Mouse (Mus musculus): ENCODE data around the gene Prickle1. TPM values are rescaled to one million over a fixed set of nuclear protein-coding genes. Genes with fewer than 3 reads are reported as not detected.

The Prickle1 gene
- polyA plus RNA-seq, 1 experiment from 2014 or later: 42.0 TPM

DNA sequence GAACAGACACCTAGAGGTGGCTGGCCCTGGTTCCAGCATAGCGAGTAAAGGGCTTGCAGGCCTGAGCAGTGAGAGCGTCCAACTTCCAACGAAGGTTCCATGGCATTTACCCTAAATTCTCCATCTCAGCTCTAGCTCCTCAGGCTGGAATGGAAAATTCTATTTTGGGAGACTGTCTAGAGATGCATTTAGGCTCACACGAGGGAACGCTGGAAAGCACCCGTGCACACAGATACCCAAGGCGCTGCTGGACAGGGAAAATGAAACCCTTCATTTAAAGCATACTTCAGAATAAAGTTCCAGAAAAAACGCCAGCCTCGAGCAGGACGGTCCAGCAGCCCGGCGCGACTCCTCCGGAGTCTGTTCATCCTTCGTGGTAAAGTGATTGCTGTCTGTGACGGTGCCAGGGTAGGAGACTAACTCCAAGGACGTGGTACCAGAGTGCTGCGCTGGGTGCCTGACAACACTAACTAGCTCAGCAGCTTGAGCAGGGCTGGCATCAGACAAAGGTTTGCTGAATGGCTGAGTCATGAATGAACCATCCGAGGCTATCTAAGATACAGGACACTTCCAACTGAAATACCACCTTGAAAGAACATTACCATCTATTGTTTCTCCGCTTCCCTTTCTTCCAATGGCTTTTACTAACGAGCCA is 57.0 kb downstream of the Prickle1 start:
- Histone ChIP-seq H3K27me3 (no peaks in the 10 kb centered on the region), H3K4me1 (peaks cover 39% of the 10 kb centered on the region), H3K9ac (no peak overlapping the region), H3K9me3 (no peaks in the 10 kb centered on the region), H3K4me2 (no peak overlapping the region), H3K4me3 (no peak overlapping the region), H3K27ac (peak overlapping the region; percentile 30; the same call in 1 of the 2 replicates), H3K36me3 (0 out of 2 replicates have a peak, but pooled peaks cover 2% of the 10 kb centered on the region)
- 78% methylated on average over 21 of the region's 21 CpGs for WGBS
- no peak for ATAC-seq (ENCODE audit: insufficient number of reproducible peaks, low FRiP score, low TSS enrichment, low read depth)

DNA sequence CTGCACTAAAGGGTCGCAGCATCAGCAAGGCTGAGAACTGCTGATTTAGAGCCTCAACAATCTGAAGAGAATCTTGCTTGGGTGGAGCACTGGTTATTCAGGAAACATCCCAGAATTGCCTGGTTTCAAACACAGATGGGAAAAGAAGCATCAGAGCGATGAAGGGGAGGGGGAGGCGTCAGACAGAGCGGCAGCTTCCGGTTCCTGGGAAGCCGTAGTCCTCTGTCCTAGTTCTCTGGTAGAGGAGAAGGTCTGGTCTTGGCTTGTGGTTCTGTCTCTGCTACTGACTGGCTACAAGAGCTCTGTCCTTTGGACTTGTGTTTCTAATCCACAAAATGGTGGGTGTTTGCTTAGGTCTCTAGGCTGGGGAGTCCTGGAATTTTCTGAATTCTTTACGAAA is 57.9 kb downstream of the Prickle1 start:
- H3K9ac ChIP-seq: no peak overlapping the region

DNA sequence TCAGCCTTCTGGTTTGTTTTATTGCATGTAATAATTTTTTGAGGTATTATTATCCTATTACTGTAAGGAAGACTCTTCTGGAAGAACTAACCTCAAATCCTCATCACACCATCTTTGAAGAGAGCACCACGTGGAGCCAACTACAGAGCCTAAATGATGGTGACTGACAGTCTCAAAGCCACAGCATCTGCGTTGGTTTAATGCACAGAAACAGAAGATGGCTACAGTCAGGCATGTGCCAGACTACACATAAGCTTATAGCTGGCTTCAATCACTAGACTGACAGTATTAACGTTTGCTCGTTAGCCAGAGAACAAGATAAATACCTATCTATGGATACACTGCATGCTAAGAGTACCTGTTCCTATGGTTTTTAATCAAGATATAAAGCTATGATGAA is 59.5 kb downstream of the Prickle1 start:
- H3K9ac ChIP-seq: no peak overlapping the region
- ATAC-seq (ENCODE audit: insufficient number of reproducible peaks, low FRiP score, low TSS enrichment, low read depth): no peak
- H3K4me1 ChIP-seq: peaks cover 44% of the 10 kb centered on the region
- H3K36me3 ChIP-seq: no peaks in the 10 kb centered on the region
- H3K4me3 ChIP-seq: no peak overlapping the region
- H3K27me3 ChIP-seq: no peaks in the 10 kb centered on the region
- H3K4me2 ChIP-seq: no peak overlapping the region
- H3K27ac ChIP-seq: no peak overlapping the region
- 61% methylated on average over 4 of the region's 4 CpGs for WGBS
- H3K9me3 ChIP-seq: no peaks in the 10 kb centered on the region

More for the DNA sequence above, 57.9 kb downstream of the Prickle1 start:
- no peaks in the 10 kb centered on the region for H3K9me3 ChIP-seq
- 0 out of 2 replicates have a peak, but pooled peaks cover 2% of the 10 kb centered on the region for H3K36me3 ChIP-seq
- no peak overlapping the region for H3K27ac ChIP-seq
- no peaks in the 10 kb centered on the region for H3K27me3 ChIP-seq
- no peak overlapping the region for H3K4me3 ChIP-seq
- peaks cover 42% of the 10 kb centered on the region for H3K4me1 ChIP-seq
- H3K4me2 ChIP-seq: no peak overlapping the region
- ATAC-seq (ENCODE audit: insufficient number of reproducible peaks, low FRiP score, low TSS enrichment, low read depth): no peak
- 67% methylated on average over 7 of the region's 7 CpGs for WGBS

DNA sequence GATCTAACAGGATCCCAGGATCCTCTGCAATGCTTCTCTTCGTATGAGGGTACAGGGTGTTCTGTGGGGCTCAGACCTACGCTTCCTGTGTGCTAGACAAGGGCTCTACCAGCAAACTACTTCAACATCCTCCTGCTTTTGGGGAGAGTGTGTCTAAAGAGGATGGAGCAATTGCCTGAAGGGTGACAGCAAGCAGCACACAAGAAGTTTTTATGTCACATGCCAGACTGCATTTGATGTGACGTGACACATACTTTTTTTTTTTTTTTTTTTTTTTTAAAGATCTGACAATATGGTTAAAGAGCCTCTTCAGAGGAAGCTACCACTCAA is 65.0 kb downstream of the Prickle1 start:
- WGBS: 61% methylated on average over 3 of the region's 3 CpGs
- Histone ChIP-seq H3K36me3 (no peaks in the 10 kb centered on the region), H3K9me3 (no peaks in the 10 kb centered on the region), H3K4me2 (no peak overlapping the region), H3K9ac (no peak overlapping the region), H3K4me1 (peaks cover 40% of the 10 kb centered on the region), H3K27me3 (no peaks in the 10 kb centered on the region), H3K27ac (no peak overlapping the region), H3K4me3 (no peak overlapping the region)
- ATAC-seq (ENCODE audit: insufficient number of reproducible peaks, low FRiP score, low TSS enrichment, low read depth): no peak

DNA sequence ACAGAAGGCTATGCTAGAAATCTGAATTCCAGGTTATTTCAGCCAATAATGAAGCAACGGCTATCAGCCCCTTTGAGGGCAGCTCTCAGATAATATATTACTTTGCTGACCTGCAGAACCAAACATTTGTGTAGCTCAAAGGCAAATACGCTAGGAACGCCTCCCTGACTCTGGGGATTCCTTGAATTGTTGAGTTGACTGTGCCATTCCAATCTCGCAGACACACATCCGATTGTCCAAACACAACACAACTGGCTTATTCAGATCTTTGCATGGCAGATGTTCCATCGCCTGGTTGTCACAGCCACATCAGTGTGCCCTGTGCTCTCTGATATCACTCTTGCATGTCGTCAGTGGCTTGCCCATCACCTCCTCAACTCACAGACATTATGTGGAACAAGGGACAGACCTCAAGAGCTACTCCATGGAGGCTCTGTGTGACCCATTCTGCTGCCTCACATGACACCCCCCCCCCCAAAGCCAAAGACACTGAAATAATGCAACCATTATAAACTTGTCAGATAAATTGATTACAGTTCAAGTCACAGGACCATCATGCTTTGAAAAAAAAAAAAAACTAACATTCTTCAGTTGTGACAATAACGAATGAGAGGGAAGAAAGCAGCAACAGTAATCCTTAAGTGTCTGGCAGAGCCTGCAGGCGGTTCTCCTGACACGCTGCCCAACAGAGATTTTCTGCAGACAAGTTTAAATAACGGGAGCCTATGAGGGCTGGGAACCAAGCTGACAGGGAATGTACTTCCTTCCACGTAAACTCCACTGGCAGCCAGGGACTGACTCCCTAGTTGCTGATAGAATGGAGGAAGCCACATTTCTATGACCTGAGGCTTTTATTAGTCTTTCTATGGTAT is 65.6 kb downstream of the Prickle1 start:
- H3K9ac ChIP-seq: no peak overlapping the region
- no peak overlapping the region for H3K27ac ChIP-seq
- H3K4me1 ChIP-seq: peaks cover 40% of the 10 kb centered on the region
- H3K4me3 ChIP-seq: no peak overlapping the region
- H3K36me3 ChIP-seq: no peaks in the 10 kb centered on the region
- H3K9me3 ChIP-seq: no peaks in the 10 kb centered on the region
- no peak overlapping the region for H3K4me2 ChIP-seq
- WGBS: 45% methylated on average over 12 of the region's 12 CpGs
- H3K27me3 ChIP-seq: no peaks in the 10 kb centered on the region
- no peak for ATAC-seq (ENCODE audit: insufficient number of reproducible peaks, low FRiP score, low TSS enrichment, low read depth)

DNA sequence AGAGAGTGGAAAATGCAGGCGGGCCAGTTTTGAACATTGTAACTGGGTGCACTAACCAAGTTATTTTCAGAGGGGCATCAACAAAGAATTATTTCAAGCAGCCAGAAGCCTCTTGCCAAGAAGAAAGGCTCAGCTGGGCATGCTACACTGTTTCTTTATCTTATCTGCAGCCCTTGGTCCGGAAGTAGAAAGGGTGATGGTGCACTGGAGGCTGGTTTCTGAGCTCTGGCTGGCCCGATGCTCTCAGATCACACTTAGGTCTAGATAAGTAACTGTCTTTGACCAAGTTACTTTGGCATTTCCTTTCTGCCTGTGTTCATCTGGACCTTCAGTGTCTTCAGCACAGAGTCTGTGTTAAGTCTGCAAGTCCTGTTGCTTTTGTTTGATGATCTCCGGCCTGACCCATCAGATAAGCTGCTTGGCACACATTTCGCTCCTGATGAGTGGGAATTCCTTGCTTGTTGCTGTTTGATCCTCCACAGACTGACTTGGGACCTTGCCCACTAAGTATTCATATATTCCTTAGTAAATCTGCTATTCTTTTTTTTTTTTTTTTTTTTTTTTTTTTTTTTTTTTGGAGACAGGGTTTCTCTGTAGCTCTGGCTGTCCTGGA is 70.3 kb downstream of the Prickle1 start:
- Histone ChIP-seq H3K9ac (no peak overlapping the region), H3K4me1 (peaks cover 22% of the 10 kb centered on the region), H3K4me2 (no peak overlapping the region), H3K27ac (no peak overlapping the region), H3K27me3 (no peaks in the 10 kb centered on the region), H3K36me3 (peaks cover 5% of the 10 kb centered on the region; the same call in 1 of the 2 replicates), H3K9me3 (no peaks in the 10 kb centered on the region), H3K4me3 (no peak overlapping the region)
- no peak for ATAC-seq (ENCODE audit: insufficient number of reproducible peaks, low FRiP score, low TSS enrichment, low read depth)
- WGBS: 86% methylated on average over 5 of the region's 5 CpGs

DNA sequence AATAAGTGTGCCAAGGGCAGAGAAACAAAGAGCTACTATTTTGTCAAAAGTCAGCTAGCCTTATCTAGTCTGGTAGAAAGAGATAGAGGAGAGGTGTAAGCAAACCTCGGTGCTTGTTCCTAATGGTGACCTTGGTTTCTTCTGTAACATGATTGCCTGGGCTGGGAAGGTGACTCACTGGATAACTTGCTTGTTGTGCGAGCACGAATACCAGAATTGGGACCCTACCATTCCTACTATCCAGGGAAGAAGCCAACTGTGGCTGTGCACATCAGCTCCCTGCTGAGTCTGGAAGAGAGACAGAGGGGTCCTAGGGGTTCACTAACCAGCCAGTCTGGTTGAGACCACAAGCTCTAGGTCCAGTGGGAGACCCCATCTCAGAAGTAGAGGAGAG is 73.9 kb downstream of the Prickle1 start:
- H3K27ac ChIP-seq: no peak overlapping the region
- no peak for ATAC-seq (ENCODE audit: insufficient number of reproducible peaks, low FRiP score, low TSS enrichment, low read depth)
- H3K4me2 ChIP-seq: no peak overlapping the region
- no peaks in the 10 kb centered on the region for H3K27me3 ChIP-seq
- no peaks in the 10 kb centered on the region for H3K9me3 ChIP-seq
- H3K4me3 ChIP-seq: no peak overlapping the region
- H3K4me1 ChIP-seq: peaks cover 46% of the 10 kb centered on the region
- no peak overlapping the region for H3K9ac ChIP-seq
- peaks cover 5% of the 10 kb centered on the region; the same call in 1 of the 2 replicates for H3K36me3 ChIP-seq
- WGBS: 51% methylated on average over 3 of the region's 3 CpGs

DNA sequence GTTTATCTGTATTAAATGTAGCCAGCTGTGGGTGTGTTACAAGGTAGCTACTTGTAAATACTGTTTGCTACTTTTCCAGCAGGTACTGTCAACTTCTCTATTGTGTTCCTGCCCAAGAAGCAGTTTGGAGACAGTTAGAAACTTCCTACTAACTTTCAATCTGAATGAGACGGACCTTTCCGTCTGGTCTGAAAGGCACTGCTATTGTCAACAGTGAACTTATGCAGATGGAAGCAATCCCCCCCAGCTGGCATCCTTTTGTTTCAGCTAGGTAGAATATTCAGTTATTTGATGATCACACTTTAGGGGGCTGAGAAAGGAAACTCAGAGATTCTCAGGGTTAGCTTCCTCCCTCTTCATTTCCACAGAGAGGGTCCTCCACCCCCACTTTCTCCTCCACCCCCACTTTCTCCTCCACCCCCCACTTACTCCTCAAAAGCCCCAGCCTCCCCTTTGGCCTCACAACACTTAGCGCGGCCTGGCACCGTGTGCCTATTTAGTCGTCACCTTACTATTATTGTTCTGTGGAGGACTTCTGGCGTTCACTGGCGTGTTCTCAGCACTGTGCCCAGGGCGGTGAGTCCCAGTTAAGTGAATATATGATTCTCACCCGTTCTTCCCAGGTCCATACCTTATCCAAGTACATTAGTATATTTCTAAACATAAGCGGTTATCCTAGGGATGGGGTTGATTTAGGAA is 74.5 kb downstream of the Prickle1 start:
- whole genome bisulfite sequencing: 55% methylated on average over 11 of the region's 11 CpGs

DNA sequence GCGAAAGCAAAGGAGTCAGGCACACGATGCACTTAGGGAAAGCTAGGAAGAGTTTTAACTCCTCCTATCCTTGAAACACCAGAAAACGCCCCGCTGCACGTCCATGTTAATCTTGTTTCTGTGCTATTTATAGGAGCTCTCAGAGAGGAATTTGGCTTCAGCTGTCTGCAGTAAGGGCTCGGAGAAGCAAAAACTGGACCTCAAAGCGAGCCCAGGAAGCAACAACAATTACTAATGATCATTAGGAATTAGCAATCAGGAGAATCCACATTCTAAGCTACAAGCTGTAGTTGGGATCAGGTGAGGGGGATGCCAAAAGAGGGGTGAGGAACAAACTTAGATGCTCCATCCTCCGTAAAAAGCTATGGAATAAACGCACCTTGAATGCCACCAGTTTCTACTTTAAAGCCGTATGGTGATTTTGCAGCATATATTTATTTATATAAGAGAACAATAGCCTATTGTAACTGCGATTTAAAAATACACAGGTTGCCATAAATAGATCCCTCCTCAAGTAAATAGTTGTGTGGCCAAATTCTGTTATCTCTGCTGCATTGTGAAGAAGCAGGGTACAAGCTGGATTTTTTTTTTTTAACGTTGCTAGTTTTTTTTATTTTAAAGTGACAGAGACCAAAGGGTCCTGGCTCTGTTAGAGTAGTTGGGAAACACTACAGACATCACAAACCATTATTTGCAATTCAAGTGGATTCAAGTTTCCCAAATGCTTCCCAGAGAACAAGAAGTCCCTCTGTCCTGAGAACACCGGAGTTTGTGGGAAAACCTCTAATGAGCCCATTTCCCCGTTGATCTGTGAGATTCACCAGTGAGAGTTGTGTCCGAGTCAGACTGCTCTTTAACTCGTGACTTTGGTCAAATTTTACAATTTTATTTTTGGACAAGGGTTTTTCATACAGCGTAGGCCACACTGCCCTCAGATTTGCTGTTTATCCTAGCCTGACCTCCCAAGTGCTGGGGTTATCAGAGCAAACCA is 75.6 kb downstream of the Prickle1 start:
- Histone ChIP-seq H3K4me1 (peaks cover 54% of the 10 kb centered on the region), H3K27me3 (no peaks in the 10 kb centered on the region), H3K27ac (peak overlapping the region; percentile 92), H3K9ac (peak overlapping the region; percentile 65; the same call in 1 of the 2 replicates), H3K9me3 (no peaks in the 10 kb centered on the region), H3K4me3 (peak overlapping the region; percentile 51), H3K36me3 (peaks cover 5% of the 10 kb centered on the region; the same call in 1 of the 2 replicates), H3K4me2 (peak overlapping the region; percentile 81)
- WGBS: 11% methylated on average over 17 of the region's 17 CpGs
- no peak for ATAC-seq (ENCODE audit: insufficient number of reproducible peaks, low FRiP score, low TSS enrichment, low read depth)

More for the DNA sequence above, 74.5 kb downstream of the Prickle1 start:
- H3K9ac ChIP-seq: no peak overlapping the region
- H3K9me3 ChIP-seq: no peaks in the 10 kb centered on the region
- no peaks in the 10 kb centered on the region for H3K27me3 ChIP-seq
- H3K4me3 ChIP-seq: no peak overlapping the region
- H3K4me2 ChIP-seq: no peak overlapping the region
- peaks cover 5% of the 10 kb centered on the region; the same call in 1 of the 2 replicates for H3K36me3 ChIP-seq
- ATAC-seq (ENCODE audit: insufficient number of reproducible peaks, low FRiP score, low TSS enrichment, low read depth): no peak
- 0 out of 2 replicates have a peak overlapping the region, but pooled peaks have one; percentile 17 for H3K27ac ChIP-seq
- peaks cover 47% of the 10 kb centered on the region for H3K4me1 ChIP-seq

DNA sequence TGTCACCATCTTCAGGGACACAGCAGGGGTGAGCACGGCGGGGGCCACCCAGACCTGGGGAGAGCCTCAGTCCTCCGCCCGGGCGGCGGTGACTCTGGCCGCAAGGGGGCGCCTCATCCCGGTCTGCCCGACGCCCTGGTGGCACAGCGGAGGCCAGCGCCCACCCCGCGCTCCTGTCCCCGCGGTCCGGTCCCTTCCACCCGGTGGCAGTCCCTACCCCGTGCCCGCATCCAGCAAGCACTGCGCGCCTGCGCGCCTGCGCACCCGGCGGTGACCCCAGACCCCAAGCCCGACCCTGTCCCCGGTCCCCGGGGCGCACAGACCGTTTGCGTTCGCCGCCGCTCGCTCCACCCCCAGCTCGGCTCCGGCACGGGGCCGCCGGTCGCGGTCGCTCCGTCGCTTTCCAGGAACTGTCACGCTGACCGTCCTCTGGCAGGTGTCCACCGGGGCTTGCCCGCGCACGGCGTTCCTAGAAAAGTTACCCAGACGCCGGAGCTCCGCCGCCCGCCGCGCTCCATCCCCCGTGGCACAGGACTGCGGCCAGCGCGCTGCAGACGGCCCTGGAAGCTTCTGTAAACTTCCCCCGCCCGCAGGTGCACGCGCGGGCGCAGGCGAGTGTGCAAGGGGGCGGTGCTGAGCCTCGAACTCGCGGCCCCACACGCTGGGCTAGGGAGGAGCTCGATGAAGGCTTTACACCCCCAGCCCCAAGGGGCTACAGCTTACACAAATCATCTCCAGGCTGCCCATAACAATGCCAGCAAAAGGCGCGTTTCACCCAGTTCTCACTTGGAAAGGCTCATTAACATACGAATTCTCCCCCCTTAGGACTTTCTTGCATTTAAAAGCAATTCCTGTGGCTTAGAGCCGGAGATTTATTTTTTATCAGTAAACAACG is 76.5 kb downstream of the Prickle1 start:
- Histone ChIP-seq H3K9ac (peak overlapping the region; percentile 65), H3K4me1 (peaks cover 62% of the 10 kb centered on the region), H3K27ac (peak overlapping the region; percentile 92), H3K27me3 (no peaks in the 10 kb centered on the region), H3K36me3 (peaks cover 5% of the 10 kb centered on the region; the same call in 1 of the 2 replicates), H3K4me2 (peak overlapping the region; percentile 81), H3K9me3 (no peaks in the 10 kb centered on the region), H3K4me3 (peak overlapping the region; percentile 51)
- ATAC-seq (ENCODE audit: insufficient number of reproducible peaks, low FRiP score, low TSS enrichment, low read depth): peak; percentile 75
- WGBS: under 1% methylated on average over 72 of the region's 85 CpGs
